Mouse (Mus musculus): ENCODE data around the gene Bicral.

GRCm38 (mm10) chr17:46832101-46832980 lies 25.9 kb downstream of the Bicral start:
- no peak for TF ChIP-seq GATA1 (IDR thresholded peaks at IDR 0.05; ENCODE audit: borderline replicate concordance, low read length)
- no peak for TF ChIP-seq FLI1 (IDR thresholded peaks at IDR 0.05; ENCODE audit: low read length)
